Mouse (Mus musculus) adrenal gland, adult (tissue): ENCODE data around the gene Thsd7b.
A peak's percentile ranks its signal among the peaks of the same experiment; 100 is the strongest.

ENCODE experiments used
- DNase-seq, 2 experiments: peaks; one replicate each; pipeline ENCODE4 v3.0.0; 2022 to 2023; ENCODE audit warnings: low spot score in 1 of 2; ENCODE audit not compliant: inconsistent age in 2 of 2

Gene Thsd7b

GRCm38 (mm10) chr1:129272982-129273937 is at the start of gene Thsd7b:
Gene Thsd7b, plus strand, starts transcription at chr1:129273302.
- peak in 1 of 2 experiments; percentile 32 for DNase-seq

GRCm38 (mm10) chr1:129244292-129244691 is 28.8 kb upstream of the Thsd7b start:
- peak in 1 of 2 experiments; percentile 54 for DNase-seq

GRCm38 (mm10) chr1:129250704-129251443 is 22.2 kb upstream of the Thsd7b start:
- DNase-seq: peak in 1 of 2 experiments; percentile 37

- no peak for DNase-seq
Measured at GRCm38 (mm10) chr1:129266684-129267083, 6.4 kb upstream of the Thsd7b start.

GRCm38 (mm10) chr1:129304173-129304572 is 31.1 kb downstream of the Thsd7b start:
- DNase-seq: no peak

GRCm38 (mm10) chr1:129324388-129324787 is 51.3 kb downstream of the Thsd7b start:
- no peak for DNase-seq

GRCm38 (mm10) chr1:129324798-129325197 is 51.7 kb downstream of the Thsd7b start:
- DNase-seq: no peak

GRCm38 (mm10) chr1:129356631-129357030 is 83.5 kb downstream of the Thsd7b start:
- DNase-seq: no peak

- no peak for DNase-seq
Measured at GRCm38 (mm10) chr1:129357378-129357777, 84.3 kb downstream of the Thsd7b start.

GRCm38 (mm10) chr1:129363368-129363767 is 90.3 kb downstream of the Thsd7b start:
- no peak for DNase-seq

GRCm38 (mm10) chr1:129364828-129365227 is 91.7 kb downstream of the Thsd7b start:
- no peak for DNase-seq

GRCm38 (mm10) chr1:129365590-129365989 is 92.5 kb downstream of the Thsd7b start:
- DNase-seq: no peak

- DNase-seq: peak; percentile 26 to 53
Measured at GRCm38 (mm10) chr1:129386479-129386878, 113.4 kb downstream of the Thsd7b start.

- DNase-seq: no peak
Measured at GRCm38 (mm10) chr1:129411584-129411983, 138.5 kb downstream of the Thsd7b start.

- no peak for DNase-seq
Measured at GRCm38 (mm10) chr1:129421581-129421980, 148.5 kb downstream of the Thsd7b start.

GRCm38 (mm10) chr1:129464414-129464813 is 191.3 kb downstream of the Thsd7b start:
- DNase-seq: no peak

GRCm38 (mm10) chr1:129473504-129473903 is 200.4 kb downstream of the Thsd7b start:
- peak in 1 of 2 experiments; percentile 22 for DNase-seq

- DNase-seq: no peak
Measured at GRCm38 (mm10) chr1:129484266-129485031, 211.3 kb downstream of the Thsd7b start.

- DNase-seq: peak in 1 of 2 experiments; percentile 65
Measured at GRCm38 (mm10) chr1:129491136-129491535, 218.0 kb downstream of the Thsd7b start.

- no peak for DNase-seq
Measured at GRCm38 (mm10) chr1:129493929-129494328, 220.8 kb downstream of the Thsd7b start.

GRCm38 (mm10) chr1:129501707-129502106 is 228.6 kb downstream of the Thsd7b start:
- DNase-seq: no peak
